Mouse (Mus musculus): ENCODE results near the gene Ipo5. TPM values are rescaled to one million over a fixed set of nuclear protein-coding genes. Genes with fewer than 3 reads are reported as not detected.

The Ipo5 gene
- total and polyA plus RNA-seq, 3 experiments = 167 to 259 (median 252) TPM

DNA sequence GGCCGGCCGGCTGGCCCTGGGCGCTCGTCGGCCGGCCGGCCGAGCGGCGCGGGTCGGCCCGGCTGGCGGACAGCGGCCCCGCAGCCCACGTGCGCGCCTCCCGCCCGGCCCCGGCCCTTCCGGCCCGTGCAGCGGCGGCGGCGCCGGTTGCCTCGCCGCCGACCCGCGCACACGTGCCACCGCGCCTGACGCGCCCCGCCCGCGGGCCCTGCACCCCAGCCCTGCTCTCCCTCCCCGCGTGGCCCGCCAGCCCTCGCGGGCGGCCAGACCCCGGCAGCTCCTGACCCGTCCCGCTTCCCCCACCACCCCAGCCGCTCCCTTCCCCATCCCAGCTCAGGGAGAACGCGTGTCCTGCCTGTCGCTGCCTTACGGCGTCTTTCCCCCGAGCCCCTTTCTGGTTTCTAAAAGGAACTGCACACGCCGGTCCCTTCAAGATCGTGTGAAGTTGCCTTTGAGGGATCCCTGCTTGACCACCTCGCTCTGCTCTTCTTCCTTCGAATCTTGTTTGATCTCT is 421 bp downstream of the Ipo5 start:
- TF ChIP-seq ZC3H11A (IDR thresholded peaks at IDR 0.05; ENCODE audit: low read depth, low read length) (no peak), SIN3A (IDR thresholded peaks at IDR 0.05; ENCODE audit: low read length) (no peak; the same call in 1 of the 2 replicates), MXI1 (IDR thresholded peaks at IDR 0.05; ENCODE audit: low read depth, low read length) (peak; percentile 73), BHLHE40 (IDR thresholded peaks at IDR 0.05; ENCODE audit: low read depth, low read length) (peak; percentile 58)
- Histone ChIP-seq H3K4me1 (ENCODE audit: control insufficient read depth in 1 of 2, insufficient read depth in 2 of 2) (peaks cover 0 to 35% of the 10 kb centered on the region in 2 experiments; a peak in 2 of 4 replicates), H3K9me3 (replicated peaks; ENCODE audit: low read length) (no peaks in the 10 kb centered on the region), H3K79me2 (replicated peaks; ENCODE audit: control insufficient read depth, extremely low read depth, insufficient read depth, poor library complexity, severe bottlenecking) (peaks cover 49% of the 10 kb centered on the region), H3K4me3 (replicated peaks in 1 of 3; ENCODE audit: low read depth in 2 of 3, low read length in 2 of 3, poor library complexity in 1 of 3) (peak overlapping the region; percentile 75 to 94 (median 77)), H3K27ac (ENCODE audit: insufficient read depth, low read depth) (peak overlapping the region; percentile 34; the same call in 1 of the 2 replicates), H3K4me2 (ENCODE audit: insufficient read depth, low read depth, poor library complexity, severe bottlenecking) (peak overlapping the region; percentile 95; the same call in 1 of the 2 replicates), H3K9ac (ENCODE audit: insufficient read depth, low read depth) (peak overlapping the region; percentile 81), H3K27me3 (replicated peaks) (no peaks in the 10 kb centered on the region), H3K36me3 (replicated peaks in 1 of 2; ENCODE audit: control insufficient read depth in 1 of 2, insufficient read depth in 1 of 2, low read length in 1 of 2) (peaks cover 0 to 14% of the 10 kb centered on the region in 2 experiments)
- in situ Hi-C loops (cut with MboI; ENCODE audit: low pct_ligation_motif_present, low pct_unique_long_range_greater_than_20kb, low sequenced_read_pairs) = loop anchor here (10.0 kb wide), 1 partner anchor 77 kb away; no protein-coding TSS in a partner anchor
- dilution Hi-C loops (cut with MboI; ENCODE audit: extremely low pct_ligation_motif_present, extremely low pct_unique_long_range_greater_than_20kb, low sequenced_read_pairs) = no loop called here
- DNase-seq (ENCODE audit: extremely low read depth) = peak; percentile 54

DNA sequence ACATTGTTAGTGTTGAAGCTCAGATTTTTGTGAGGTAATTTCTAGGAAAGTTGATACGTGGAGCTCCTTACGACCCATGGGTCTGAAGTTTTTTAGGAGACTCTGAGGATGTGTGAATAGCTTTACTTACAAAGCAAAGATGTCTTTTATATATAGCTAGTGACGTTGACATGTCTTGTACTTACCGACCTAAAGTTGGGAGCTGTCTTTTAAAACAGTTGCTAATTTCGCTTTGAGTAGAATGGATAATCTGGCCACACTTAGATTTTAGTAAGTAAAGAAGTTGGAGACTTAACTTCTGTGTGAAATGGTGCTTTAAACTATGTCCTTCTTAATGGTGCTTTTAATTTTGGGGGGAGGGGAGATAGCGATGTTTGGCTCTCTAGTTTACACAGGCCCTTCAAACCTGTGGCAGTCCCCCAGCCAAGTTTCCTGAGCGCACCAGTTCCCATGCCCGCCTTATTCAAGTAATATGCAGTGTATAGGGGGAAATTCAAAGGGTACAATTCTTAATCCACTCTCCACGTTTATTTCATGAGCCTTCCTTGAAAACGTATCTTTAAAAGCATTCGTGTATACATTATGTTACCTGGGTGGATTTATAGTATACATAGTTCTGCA is 1.2 kb downstream of the Ipo5 start:
- H3K36me3 ChIP-seq (replicated peaks in 1 of 2; ENCODE audit: control insufficient read depth in 1 of 2, insufficient read depth in 1 of 2, low read length in 1 of 2) = peaks cover 1 to 21% of the 10 kb centered on the region in 2 experiments
- H3K4me3 ChIP-seq (replicated peaks in 1 of 3; ENCODE audit: low read depth in 2 of 3, low read length in 2 of 3, poor library complexity in 1 of 3) = peak overlapping the region; percentile 75 to 94 (median 77)
- H3K27ac ChIP-seq (ENCODE audit: insufficient read depth, low read depth) = no peak overlapping the region
- H3K27me3 ChIP-seq (replicated peaks) = no peaks in the 10 kb centered on the region
- in situ Hi-C loops (cut with MboI; ENCODE audit: low pct_ligation_motif_present, low pct_unique_long_range_greater_than_20kb, low sequenced_read_pairs) (loop anchor here (10.0 kb wide), 1 partner anchor 77 kb away; no protein-coding TSS in a partner anchor), dilution Hi-C loops (cut with MboI; ENCODE audit: extremely low pct_ligation_motif_present, extremely low pct_unique_long_range_greater_than_20kb, low sequenced_read_pairs) (no loop called here)
- peak; percentile 23 for DNase-seq (ENCODE audit: extremely low read depth)
- peak overlapping the region; percentile 81 for H3K9ac ChIP-seq (ENCODE audit: insufficient read depth, low read depth)
- peaks cover 56% of the 10 kb centered on the region for H3K79me2 ChIP-seq (replicated peaks; ENCODE audit: control insufficient read depth, extremely low read depth, insufficient read depth, poor library complexity, severe bottlenecking)
- H3K4me2 ChIP-seq (ENCODE audit: insufficient read depth, low read depth, poor library complexity, severe bottlenecking) = peak overlapping the region; percentile 95
- H3K9me3 ChIP-seq (replicated peaks; ENCODE audit: low read length) = no peaks in the 10 kb centered on the region
- peaks cover 0 to 35% of the 10 kb centered on the region in 2 experiments; a peak in 2 of 4 replicates for H3K4me1 ChIP-seq (ENCODE audit: control insufficient read depth in 1 of 2, insufficient read depth in 2 of 2)
- TF ChIP-seq ZNF384 (IDR thresholded peaks at IDR 0.05; ENCODE audit: low read depth, low read length) = no peak
- no peak for TF ChIP-seq USF2 (conservative IDR thresholded peaks at IDR 0.05; ENCODE audit: low read depth, low read length)
- no peak for TF ChIP-seq KAT2A (IDR thresholded peaks at IDR 0.05; ENCODE audit: insufficient replicate concordance, low read length)
- no peak for TF ChIP-seq USF1 (IDR thresholded peaks at IDR 0.05; ENCODE audit: low read depth, low read length)
- TF ChIP-seq CHD2 (IDR thresholded peaks at IDR 0.05; ENCODE audit: low read length) = 0 out of 2 replicates have a peak, but pooled peaks have one; percentile 33
- no peak for TF ChIP-seq SMC3 (IDR thresholded peaks at IDR 0.05; ENCODE audit: low read depth, low read length)
- no peak for TF ChIP-seq GABPA (IDR thresholded peaks at IDR 0.05; ENCODE audit: insufficient replicate concordance, low read depth, low read length)
- no peak for TF ChIP-seq UBTF (IDR thresholded peaks at IDR 0.05; ENCODE audit: low read depth, low read length)
- no peak for TF ChIP-seq BHLHE40 (IDR thresholded peaks at IDR 0.05; ENCODE audit: low read depth, low read length)
- TF ChIP-seq HCFC1 (IDR thresholded peaks at IDR 0.05; ENCODE audit: low read depth, low read length) = no peak
- no peak for TF ChIP-seq ZC3H11A (IDR thresholded peaks at IDR 0.05; ENCODE audit: low read depth, low read length)
- no peak for TF ChIP-seq PAX5 (IDR thresholded peaks at IDR 0.05; ENCODE audit: low read length)
- TF ChIP-seq POLR2A (IDR thresholded peaks at IDR 0.05; ENCODE audit: low read depth, low read length) = no peak
- TF ChIP-seq MYC (IDR thresholded peaks at IDR 0.05; ENCODE audit: low read depth, low read length) = no peak
- no peak for TF ChIP-seq MXI1 (IDR thresholded peaks at IDR 0.05; ENCODE audit: low read depth, low read length)
- no peak for TF ChIP-seq RCOR1 (conservative IDR thresholded peaks at IDR 0.05; ENCODE audit: low read depth, low read length)
- no peak for TF ChIP-seq EP300 (IDR thresholded peaks at IDR 0.05; ENCODE audit: low read length)
- TF ChIP-seq NRF1 (IDR thresholded peaks at IDR 0.05; ENCODE audit: low read depth, low read length) = no peak
- no peak for TF ChIP-seq RAD21 (IDR thresholded peaks at IDR 0.05; ENCODE audit: low read depth, low read length)
- no peak for TF ChIP-seq MAFK (IDR thresholded peaks at IDR 0.05; ENCODE audit: insufficient replicate concordance, low read length)
- TF ChIP-seq JUN (IDR thresholded peaks at IDR 0.05; ENCODE audit: insufficient read depth, low read depth, low read length) = no peak
- TF ChIP-seq JUND (conservative IDR thresholded peaks at IDR 0.05; ENCODE audit: low read depth, low read length) = no peak
- TF ChIP-seq SIN3A (IDR thresholded peaks at IDR 0.05; ENCODE audit: low read length) = peak; percentile 67
- no peak for TF ChIP-seq IRF4 (IDR thresholded peaks at IDR 0.05; ENCODE audit: low read depth, low read length)
- 0 out of 2 replicates have a peak, but pooled peaks have one; percentile 26 for TF ChIP-seq ZMIZ1 (IDR thresholded peaks at IDR 0.05; ENCODE audit: low read depth, low read length)
- TF ChIP-seq ELF1 (IDR thresholded peaks at IDR 0.05; ENCODE audit: low read depth, low read length) = no peak
- no peak for TF ChIP-seq TCF12 (IDR thresholded peaks at IDR 0.05; ENCODE audit: low read depth, low read length)
- no peak for TF ChIP-seq POLR2AphosphoS2 (IDR thresholded peaks at IDR 0.05; ENCODE audit: low read depth, low read length)
- TF ChIP-seq NELFE (IDR thresholded peaks at IDR 0.05; ENCODE audit: low read depth, low read length) = no peak
- no peak for TF ChIP-seq ETS1 (conservative IDR thresholded peaks at IDR 0.05; ENCODE audit: low read depth, low read length)
